Mouse (Mus musculus) forebrain, embryonic 14.5 days (tissue): ENCODE measurements at regions not wholly inside any gene's neighbourhood (a gene's known extent, or its start where the extent isn't known, plus 50 kb on each side); places are given as distances from the start of the nearest gene placed in this dataset.

Experiments used
- ATAC-seq: fragments of 200-750 bp; cut with Nextera tagmentation; 2 replicates; pipeline ENCODE4 v1.8.0; 2017; ENCODE audit warnings: mild to moderate bottlenecking, moderate library complexity
- DNase-seq: peaks from one replicate; pipeline ENCODE4 v3.0.0-alpha.2; 2015; ENCODE audit warnings: low spot score
- H3K27ac ChIP-seq: fragments of 300-500 bp; sonication (generic); 2 replicates; pipeline ENCODE4 v1.5.1; 2014; ENCODE audit warnings: low read depth, mild to moderate bottlenecking, control low read depth, low read length, moderate library complexity
- H3K27me3 ChIP-seq: fragments of 300-500 bp; sonication (generic); replicated peaks from 2 replicates; pipeline ENCODE4 v1.6.1; 2014; ENCODE audit warnings: low read length, control low read depth, mixed read lengths; ENCODE audit not compliant: control insufficient read depth, insufficient read depth
- H3K36me3 ChIP-seq: fragments of 300-500 bp; sonication (generic); 2 replicates; pipeline ENCODE4 v1.6.1; 2014; ENCODE audit warnings: low read length, control low read depth; ENCODE audit not compliant: control insufficient read depth, insufficient read depth
- H3K4me1 ChIP-seq: fragments of 300-500 bp; sonication (generic); 2 replicates; pipeline ENCODE4 v1.6.1; 2014; ENCODE audit warnings: antibody characterized with exemption, low read length, control low read depth; ENCODE audit not compliant: control insufficient read depth, insufficient read depth
- H3K4me2 ChIP-seq: fragments of 300-500 bp; sonication (generic); 2 replicates; pipeline ENCODE4 v1.6.1; 2014; ENCODE audit warnings: mild to moderate bottlenecking, control low read depth, low read length
- H3K4me3 ChIP-seq: fragments of 300-500 bp; sonication (generic); 2 replicates; pipeline ENCODE4 v1.5.1; 2014; ENCODE audit warnings: low read depth, low read length, control low read depth
- H3K9ac ChIP-seq: fragments of 300-500 bp; sonication (generic); 2 replicates; pipeline ENCODE4 v1.6.1; 2014; ENCODE audit warnings: mild to moderate bottlenecking, low read length, control low read depth, moderate library complexity
- H3K9me3 ChIP-seq: fragments of 300-500 bp; sonication (generic); replicated peaks from 2 replicates; pipeline ENCODE4 v1.6.1; 2016; ENCODE audit warnings: low read length, control low read depth, mixed read lengths; ENCODE audit not compliant: control insufficient read depth
- WGBS: fragments of 180-500 bp; shearing (Covaris S2); extraction: QIAGEN DNeasy Blood & Tissue Kit; methylation state at CpG from one replicate; pipeline ENCODE4 v1.1.7; 2014; 5-methylcytosine and 5-hydroxymethylcytosine counted together

DNA sequence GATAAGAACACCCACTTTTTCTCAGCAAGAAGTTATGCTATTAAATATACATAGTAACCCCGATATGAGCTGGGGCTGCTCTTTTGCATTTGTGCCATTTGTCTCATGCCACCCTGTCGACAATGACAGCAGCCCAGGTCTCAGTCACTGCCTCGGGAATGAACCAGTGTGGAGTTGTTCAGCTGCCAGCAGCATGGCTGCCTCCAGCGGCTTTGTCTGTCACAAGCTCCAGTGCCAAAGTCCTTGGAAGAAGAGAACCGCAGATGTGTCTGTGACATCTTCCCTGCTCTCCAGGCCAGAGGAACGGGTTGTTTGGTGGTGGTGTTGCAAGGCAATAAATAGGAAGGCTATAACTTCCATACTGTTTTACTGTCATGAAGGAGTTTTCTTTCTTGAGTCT, 130.7 kb downstream of the Cep170 start:
- Histone ChIP-seq H3K4me3 (no peak overlapping the region), H3K4me1 (no peaks in the 10 kb centered on the region), H3K9ac (no peak overlapping the region), H3K9me3 (no peaks in the 10 kb centered on the region), H3K4me2 (no peak overlapping the region), H3K36me3 (no peaks in the 10 kb centered on the region), H3K27ac (no peak overlapping the region), H3K27me3 (no peaks in the 10 kb centered on the region)
- DNase-seq: peak; percentile 9
- 77% methylated on average over 6 of the region's 6 CpGs for WGBS
- ATAC-seq: no peak

DNA sequence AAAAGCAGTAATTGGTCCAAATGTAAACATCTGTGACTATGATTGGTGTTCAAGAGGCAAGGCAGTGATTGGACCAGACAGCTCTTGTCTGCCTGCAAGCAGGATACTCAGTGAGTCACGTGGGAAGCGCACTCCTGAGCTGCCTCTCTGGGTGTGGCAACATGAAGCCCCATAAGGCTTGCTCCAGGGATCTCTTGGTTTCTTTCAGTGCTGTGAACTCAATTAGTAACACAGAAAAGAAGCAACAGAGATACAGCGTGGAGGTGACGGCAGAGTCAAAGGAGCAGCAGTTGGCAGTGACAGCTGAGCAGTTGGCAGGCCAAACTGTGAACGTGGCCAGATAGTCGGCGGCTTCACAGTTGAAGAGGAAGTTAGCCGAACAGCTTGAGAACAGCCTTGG, 131.9 kb downstream of the Cep170 start:
- 67% methylated on average over 8 of the region's 8 CpGs for WGBS
- H3K27me3 ChIP-seq: no peaks in the 10 kb centered on the region
- H3K4me3 ChIP-seq: no peak overlapping the region
- no peaks in the 10 kb centered on the region for H3K36me3 ChIP-seq
- H3K9ac ChIP-seq: no peak overlapping the region
- peak; percentile 48; the same call in 1 of the 2 replicates for ATAC-seq
- H3K4me1 ChIP-seq: no peaks in the 10 kb centered on the region
- no peak overlapping the region for H3K27ac ChIP-seq
- no peak overlapping the region for H3K4me2 ChIP-seq
- DNase-seq: peak; percentile 37
- no peaks in the 10 kb centered on the region for H3K9me3 ChIP-seq

DNA sequence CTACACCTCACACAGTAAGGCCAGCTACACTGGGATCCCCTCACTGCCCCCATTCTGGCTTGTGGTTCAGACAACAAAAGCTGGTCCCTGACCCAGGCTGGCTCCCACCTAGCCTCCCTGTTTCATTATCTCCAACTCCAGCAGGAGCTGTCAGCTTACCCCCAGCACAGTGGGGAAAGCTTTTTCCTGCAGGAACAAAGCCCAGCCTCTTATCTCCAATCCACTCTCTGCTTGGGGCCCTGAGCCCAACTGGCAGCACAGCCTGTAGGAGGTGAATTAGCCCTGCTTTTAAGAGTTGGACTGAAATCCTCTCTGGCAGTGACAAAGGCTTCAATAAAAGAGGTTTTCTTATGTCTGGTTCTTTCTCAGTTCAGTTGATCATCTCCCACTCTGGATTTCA, 138.7 kb downstream of the Cep170 start:
- DNase-seq (peak; percentile 10), ATAC-seq (no peak)
- no peak overlapping the region for H3K4me3 ChIP-seq
- H3K27me3 ChIP-seq: no peaks in the 10 kb centered on the region
- H3K4me2 ChIP-seq: no peak overlapping the region
- no peaks in the 10 kb centered on the region for H3K9me3 ChIP-seq
- no peaks in the 10 kb centered on the region for H3K4me1 ChIP-seq
- no peaks in the 10 kb centered on the region for H3K36me3 ChIP-seq
- no peak overlapping the region for H3K9ac ChIP-seq
- H3K27ac ChIP-seq: no peak overlapping the region

GRCm38 (mm10) chr1:176671081-176671480, 142.8 kb downstream of the Cep170 start:
- H3K9ac ChIP-seq: no peak overlapping the region
- no peak for DNase-seq
- no peak for ATAC-seq
- H3K27ac ChIP-seq: no peak overlapping the region
- H3K4me2 ChIP-seq: no peak overlapping the region
- WGBS: 80% methylated on average over 3 of the region's 3 CpGs
- H3K9me3 ChIP-seq: no peaks in the 10 kb centered on the region
- H3K4me3 ChIP-seq: no peak overlapping the region
- no peaks in the 10 kb centered on the region for H3K4me1 ChIP-seq
- no peaks in the 10 kb centered on the region for H3K27me3 ChIP-seq
- H3K36me3 ChIP-seq: no peaks in the 10 kb centered on the region

GRCm38 (mm10) chr1:176667552-176668306, 146.1 kb downstream of the Cep170 start:
- no peaks in the 10 kb centered on the region for H3K36me3 ChIP-seq
- 73% methylated on average over 8 of the region's 8 CpGs for WGBS
- ATAC-seq: no peak
- no peak overlapping the region for H3K4me2 ChIP-seq
- no peak for DNase-seq
- H3K4me1 ChIP-seq: no peaks in the 10 kb centered on the region
- H3K9ac ChIP-seq: no peak overlapping the region
- H3K27me3 ChIP-seq: no peaks in the 10 kb centered on the region
- no peaks in the 10 kb centered on the region for H3K9me3 ChIP-seq
- no peak overlapping the region for H3K4me3 ChIP-seq
- H3K27ac ChIP-seq: no peak overlapping the region

DNA sequence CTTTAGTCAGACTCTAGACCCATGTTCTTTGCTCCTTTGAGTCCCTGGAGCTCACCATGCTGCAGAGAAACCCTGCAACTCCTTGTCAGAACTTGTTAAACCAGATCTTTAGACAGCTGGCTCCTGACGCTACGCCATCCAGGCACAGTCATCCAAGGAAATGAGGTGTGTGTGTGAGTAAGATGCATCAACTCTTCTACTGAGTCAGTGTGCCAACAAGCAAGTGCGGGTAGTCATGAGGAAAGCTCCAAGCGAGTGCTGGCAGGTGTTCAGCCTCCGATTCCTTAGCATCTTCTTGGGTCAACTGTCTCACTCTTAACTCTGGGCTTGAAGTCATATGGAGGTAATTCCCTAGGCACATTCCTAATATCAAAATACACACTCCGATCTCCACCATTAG, 153.6 kb downstream of the Cep170 start:
- H3K9ac ChIP-seq: no peak overlapping the region
- no peak for ATAC-seq
- 95% methylated on average over 6 of the region's 6 CpGs for WGBS
- H3K27ac ChIP-seq: no peak overlapping the region
- H3K9me3 ChIP-seq: no peaks in the 10 kb centered on the region
- H3K36me3 ChIP-seq: no peaks in the 10 kb centered on the region
- H3K4me3 ChIP-seq: no peak overlapping the region
- no peaks in the 10 kb centered on the region for H3K4me1 ChIP-seq
- no peak overlapping the region for H3K4me2 ChIP-seq
- DNase-seq: no peak
- no peaks in the 10 kb centered on the region for H3K27me3 ChIP-seq

- H3K4me3 ChIP-seq: no peak overlapping the region
- no peak for DNase-seq
Observed at GRCm38 (mm10) chr1:176658639-176659038, 155.2 kb downstream of the Cep170 start.

DNA sequence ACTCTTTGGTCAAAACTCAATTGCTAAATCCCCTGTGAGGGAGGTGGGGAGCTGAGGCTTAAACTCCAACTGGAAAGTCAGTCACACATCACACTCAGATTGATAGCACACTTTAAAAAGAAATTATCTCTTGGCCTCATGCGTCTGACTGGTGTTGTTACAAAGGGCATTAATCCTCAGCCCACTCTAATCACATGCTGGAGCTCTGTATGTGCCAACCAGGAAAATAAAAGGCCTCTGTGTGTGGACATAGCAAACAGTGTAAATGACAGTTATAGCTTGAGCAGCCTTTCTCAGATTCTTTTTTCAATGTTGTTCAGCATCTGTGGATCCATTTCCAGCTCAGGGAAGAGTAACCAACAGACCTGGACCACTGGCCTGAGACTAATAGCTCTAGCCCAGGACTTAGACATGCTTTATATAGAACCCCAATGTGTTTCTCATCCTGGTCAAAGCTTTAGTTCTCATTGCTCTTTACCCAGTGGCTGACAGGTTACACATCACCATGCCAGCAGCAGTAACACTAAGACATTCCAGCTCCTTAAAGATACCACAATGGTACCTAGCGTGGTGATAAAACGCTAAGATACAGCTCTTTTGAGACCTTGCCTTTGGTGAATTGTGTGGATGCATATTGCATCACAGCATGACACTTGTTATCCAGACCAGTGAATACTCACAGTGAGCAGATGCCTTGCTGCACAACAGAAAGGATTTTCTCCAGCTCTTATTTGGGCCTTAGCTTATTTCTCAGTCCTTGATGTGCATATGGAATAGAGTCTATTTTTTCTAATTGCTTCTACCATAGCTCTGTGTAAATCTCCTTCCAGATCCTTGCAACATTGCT, 158.2 kb downstream of the Cep170 start:
- H3K4me2 ChIP-seq: no peak overlapping the region
- H3K9me3 ChIP-seq: no peaks in the 10 kb centered on the region
- no peak overlapping the region for H3K9ac ChIP-seq
- H3K4me1 ChIP-seq: no peaks in the 10 kb centered on the region
- DNase-seq (no peak), ATAC-seq (no peak)
- H3K4me3 ChIP-seq: no peak overlapping the region
- WGBS: 36% methylated on average over 3 of the region's 3 CpGs
- no peaks in the 10 kb centered on the region for H3K27me3 ChIP-seq
- no peaks in the 10 kb centered on the region for H3K36me3 ChIP-seq
- H3K27ac ChIP-seq: no peak overlapping the region

More at GRCm38 (mm10) chr1:176658639-176659038, 155.2 kb downstream of the Cep170 start:
- Histone ChIP-seq H3K27me3 (no peaks in the 10 kb centered on the region), H3K9me3 (no peaks in the 10 kb centered on the region), H3K9ac (no peak overlapping the region), H3K4me1 (no peaks in the 10 kb centered on the region), H3K36me3 (no peaks in the 10 kb centered on the region), H3K4me2 (no peak overlapping the region), H3K27ac (no peak overlapping the region)
- ATAC-seq: no peak

GRCm38 (mm10) chr1:176644248-176644647, 169.6 kb downstream of the Cep170 start:
- ATAC-seq (no peak), DNase-seq (no peak)
- WGBS: 3% methylated on average over 1 of the region's 1 CpGs

More at GRCm38 (mm10) chr1:176644248-176644647, 169.6 kb downstream of the Cep170 start:
- Histone ChIP-seq H3K27ac (no peak overlapping the region), H3K27me3 (no peaks in the 10 kb centered on the region), H3K4me1 (no peaks in the 10 kb centered on the region), H3K9ac (no peak overlapping the region), H3K4me3 (no peak overlapping the region), H3K36me3 (no peaks in the 10 kb centered on the region), H3K4me2 (no peak overlapping the region), H3K9me3 (no peaks in the 10 kb centered on the region)
